Mouse (Mus musculus) heart, postnatal 0 days (tissue): Measurements from ENCODE around the gene Dqx1.

Source experiments
- CTCF ChIP-seq: IDR thresholded peaks from 2 replicates; pipeline ENCODE4 v1.5.1; 2016; ENCODE audit warnings: antibody characterized with exemption, control low read depth, low read depth
- EP300 ChIP-seq: IDR thresholded peaks from 2 replicates; pipeline ENCODE4 v1.6.1; 2016; ENCODE audit warnings: antibody characterized with exemption, low read depth

GRCm38 (mm10) chr6:83069488-83070246 lies 12.0 kb downstream of the Dqx1 start:
- TF ChIP-seq CTCF = no peak
- TF ChIP-seq EP300 = no peak
